Mouse (Mus musculus): ENCODE measurements at regions not wholly inside any gene's neighbourhood (a gene's known extent, or its start where the extent isn't known, plus 50 kb on each side); places are given as distances from the start of the nearest gene placed in this dataset.

GRCm38 (mm10) chr10:99959279-99959678 lies 56.2 kb upstream of the Kitl start:
- H3K27ac ChIP-seq (ENCODE audit: low read length), result no peak overlapping the region
- no peak overlapping the region for H3K9ac ChIP-seq (replicated peaks; ENCODE audit: low read depth, low read length)
- H3K36me3 ChIP-seq (ENCODE audit: control insufficient read depth, insufficient read depth), result no peaks in the 10 kb centered on the region
- no peaks in the 10 kb centered on the region for H3K27me3 ChIP-seq (replicated peaks; ENCODE audit: control insufficient read depth, insufficient read depth, low read length)
- no peak for ATAC-seq
- no peak overlapping the region for H3K4me3 ChIP-seq (replicated peaks; ENCODE audit: low read length)
- H3K9me3 ChIP-seq (ENCODE audit: control insufficient read depth, low read length), result no peaks in the 10 kb centered on the region
- 94% methylated on average over 3 of the region's 3 CpGs for WGBS
- no peaks in the 10 kb centered on the region for H3K4me1 ChIP-seq (replicated peaks; ENCODE audit: control insufficient read depth, insufficient read depth, low read length)
- no peak overlapping the region for H3K4me2 ChIP-seq (ENCODE audit: low read length)

GRCm38 (mm10) chr10:99952486-99952885 lies 62.9 kb upstream of the Kitl start:
- H3K27ac ChIP-seq (ENCODE audit: low read length), result no peak overlapping the region
- no peaks in the 10 kb centered on the region for H3K36me3 ChIP-seq (ENCODE audit: control insufficient read depth, insufficient read depth)
- 51% methylated on average over 7 of the region's 7 CpGs for WGBS
- H3K4me3 ChIP-seq (replicated peaks; ENCODE audit: low read length), result no peak overlapping the region
- 0 out of 2 replicates have a peak, but pooled peaks have one; percentile 37 for ATAC-seq
- H3K9me3 ChIP-seq (ENCODE audit: control insufficient read depth, low read length), result no peaks in the 10 kb centered on the region
- no peaks in the 10 kb centered on the region for H3K4me1 ChIP-seq (replicated peaks; ENCODE audit: control insufficient read depth, insufficient read depth, low read length)
- no peaks in the 10 kb centered on the region for H3K27me3 ChIP-seq (replicated peaks; ENCODE audit: control insufficient read depth, insufficient read depth, low read length)
- no peak overlapping the region for H3K9ac ChIP-seq (replicated peaks; ENCODE audit: low read depth, low read length)
- H3K4me2 ChIP-seq (ENCODE audit: low read length), result no peak overlapping the region

GRCm38 (mm10) chr10:99951718-99952117 lies 63.7 kb upstream of the Kitl start:
- no peak overlapping the region for H3K4me2 ChIP-seq (ENCODE audit: low read length)
- H3K9me3 ChIP-seq (ENCODE audit: control insufficient read depth, low read length), result no peaks in the 10 kb centered on the region
- no peaks in the 10 kb centered on the region for H3K27me3 ChIP-seq (replicated peaks; ENCODE audit: control insufficient read depth, insufficient read depth, low read length)
- H3K27ac ChIP-seq (ENCODE audit: low read length), result no peak overlapping the region
- no peak for ATAC-seq
- H3K4me3 ChIP-seq (replicated peaks; ENCODE audit: low read length), result no peak overlapping the region
- H3K9ac ChIP-seq (replicated peaks; ENCODE audit: low read depth, low read length), result no peak overlapping the region
- WGBS, result 80% methylated on average over 4 of the region's 4 CpGs
- no peaks in the 10 kb centered on the region for H3K4me1 ChIP-seq (replicated peaks; ENCODE audit: control insufficient read depth, insufficient read depth, low read length)
- H3K36me3 ChIP-seq (ENCODE audit: control insufficient read depth, insufficient read depth), result no peaks in the 10 kb centered on the region

GRCm38 (mm10) chr10:99951316-99951715 lies 64.1 kb upstream of the Kitl start:
- 88% methylated on average over 6 of the region's 6 CpGs for WGBS

GRCm38 (mm10) chr10:99948740-99949139 lies 66.7 kb upstream of the Kitl start:
- Histone ChIP-seq H3K9me3 (ENCODE audit: control insufficient read depth, low read length) (no peaks in the 10 kb centered on the region), H3K4me1 (replicated peaks; ENCODE audit: control insufficient read depth, insufficient read depth, low read length) (no peaks in the 10 kb centered on the region), H3K4me3 (replicated peaks; ENCODE audit: low read length) (no peak overlapping the region), H3K4me2 (ENCODE audit: low read length) (no peak overlapping the region), H3K9ac (replicated peaks; ENCODE audit: low read depth, low read length) (no peak overlapping the region), H3K36me3 (ENCODE audit: control insufficient read depth, insufficient read depth) (no peaks in the 10 kb centered on the region), H3K27ac (ENCODE audit: low read length) (no peak overlapping the region), H3K27me3 (replicated peaks; ENCODE audit: control insufficient read depth, insufficient read depth, low read length) (no peaks in the 10 kb centered on the region)
- WGBS, result 71% methylated on average over 3 of the region's 3 CpGs
- no peak for ATAC-seq

More at GRCm38 (mm10) chr10:99951316-99951715, 64.1 kb upstream of the Kitl start:
- H3K4me2 ChIP-seq (ENCODE audit: low read length), result no peak overlapping the region
- H3K4me1 ChIP-seq (replicated peaks; ENCODE audit: control insufficient read depth, insufficient read depth, low read length), result no peaks in the 10 kb centered on the region
- H3K9ac ChIP-seq (replicated peaks; ENCODE audit: low read depth, low read length), result no peak overlapping the region
- no peaks in the 10 kb centered on the region for H3K9me3 ChIP-seq (ENCODE audit: control insufficient read depth, low read length)
- H3K36me3 ChIP-seq (ENCODE audit: control insufficient read depth, insufficient read depth), result no peaks in the 10 kb centered on the region
- no peak overlapping the region for H3K27ac ChIP-seq (ENCODE audit: low read length)
- no peak overlapping the region for H3K4me3 ChIP-seq (replicated peaks; ENCODE audit: low read length)
- no peak for ATAC-seq
- no peaks in the 10 kb centered on the region for H3K27me3 ChIP-seq (replicated peaks; ENCODE audit: control insufficient read depth, insufficient read depth, low read length)

GRCm38 (mm10) chr10:99945418-99945817 lies 70.0 kb upstream of the Kitl start:
- no peak overlapping the region for H3K4me2 ChIP-seq (ENCODE audit: low read length)
- H3K36me3 ChIP-seq (ENCODE audit: control insufficient read depth, insufficient read depth), result no peaks in the 10 kb centered on the region
- H3K9me3 ChIP-seq (ENCODE audit: control insufficient read depth, low read length), result no peaks in the 10 kb centered on the region
- no peaks in the 10 kb centered on the region for H3K4me1 ChIP-seq (replicated peaks; ENCODE audit: control insufficient read depth, insufficient read depth, low read length)
- no peak overlapping the region for H3K4me3 ChIP-seq (replicated peaks; ENCODE audit: low read length)
- no peak overlapping the region for H3K9ac ChIP-seq (replicated peaks; ENCODE audit: low read depth, low read length)
- H3K27me3 ChIP-seq (replicated peaks; ENCODE audit: control insufficient read depth, insufficient read depth, low read length), result no peaks in the 10 kb centered on the region
- no peak overlapping the region for H3K27ac ChIP-seq (ENCODE audit: low read length)
- ATAC-seq, result no peak
- WGBS, result 91% methylated on average over 3 of the region's 3 CpGs

- Histone ChIP-seq H3K4me2 (ENCODE audit: low read length) (peak overlapping the region; percentile 9; the same call in 1 of the 2 replicates), H3K4me3 (replicated peaks; ENCODE audit: low read length) (no peak overlapping the region), H3K9me3 (ENCODE audit: control insufficient read depth, low read length) (no peaks in the 10 kb centered on the region), H3K27ac (ENCODE audit: low read length) (no peak overlapping the region), H3K36me3 (ENCODE audit: control insufficient read depth, insufficient read depth) (no peaks in the 10 kb centered on the region), H3K9ac (replicated peaks; ENCODE audit: low read depth, low read length) (no peak overlapping the region), H3K27me3 (replicated peaks; ENCODE audit: control insufficient read depth, insufficient read depth, low read length) (no peaks in the 10 kb centered on the region), H3K4me1 (replicated peaks; ENCODE audit: control insufficient read depth, insufficient read depth, low read length) (no peaks in the 10 kb centered on the region)
- 10% methylated on average over 11 of the region's 11 CpGs for WGBS
- peak; percentile 54; the same call in 1 of the 2 replicates for ATAC-seq
These were observed 73.8 kb upstream of the Kitl start for GRCm38 (mm10) chr10:99941665-99942064.

- no peak overlapping the region for H3K4me3 ChIP-seq (replicated peaks; ENCODE audit: low read length)
- ATAC-seq, result no peak
- 86% methylated on average over 6 of the region's 6 CpGs for WGBS
- H3K27ac ChIP-seq (ENCODE audit: low read length), result no peak overlapping the region
- H3K36me3 ChIP-seq (ENCODE audit: control insufficient read depth, insufficient read depth), result no peaks in the 10 kb centered on the region
- H3K9me3 ChIP-seq (ENCODE audit: control insufficient read depth, low read length), result no peaks in the 10 kb centered on the region
- H3K4me1 ChIP-seq (replicated peaks; ENCODE audit: control insufficient read depth, insufficient read depth, low read length), result no peaks in the 10 kb centered on the region
- no peak overlapping the region for H3K4me2 ChIP-seq (ENCODE audit: low read length)
- no peaks in the 10 kb centered on the region for H3K27me3 ChIP-seq (replicated peaks; ENCODE audit: control insufficient read depth, insufficient read depth, low read length)
- no peak overlapping the region for H3K9ac ChIP-seq (replicated peaks; ENCODE audit: low read depth, low read length)
These were observed 76.5 kb upstream of the Kitl start for GRCm38 (mm10) chr10:99938901-99939300.

GRCm38 (mm10) chr10:99937921-99938618 lies 77.4 kb upstream of the Kitl start:
- no peak overlapping the region for H3K9ac ChIP-seq (replicated peaks; ENCODE audit: low read depth, low read length)
- no peak overlapping the region for H3K4me2 ChIP-seq (ENCODE audit: low read length)
- no peaks in the 10 kb centered on the region for H3K36me3 ChIP-seq (ENCODE audit: control insufficient read depth, insufficient read depth)
- WGBS, result 94% methylated on average over 1 of the region's 1 CpGs
- no peak overlapping the region for H3K27ac ChIP-seq (ENCODE audit: low read length)
- no peak overlapping the region for H3K4me3 ChIP-seq (replicated peaks; ENCODE audit: low read length)
- no peaks in the 10 kb centered on the region for H3K9me3 ChIP-seq (ENCODE audit: control insufficient read depth, low read length)
- ATAC-seq, result no peak
- no peaks in the 10 kb centered on the region for H3K4me1 ChIP-seq (replicated peaks; ENCODE audit: control insufficient read depth, insufficient read depth, low read length)
- no peaks in the 10 kb centered on the region for H3K27me3 ChIP-seq (replicated peaks; ENCODE audit: control insufficient read depth, insufficient read depth, low read length)

- no peak for ATAC-seq
- Histone ChIP-seq H3K27me3 (replicated peaks; ENCODE audit: control insufficient read depth, insufficient read depth, low read length) (no peaks in the 10 kb centered on the region), H3K4me3 (replicated peaks; ENCODE audit: low read length) (no peak overlapping the region), H3K36me3 (ENCODE audit: control insufficient read depth, insufficient read depth) (no peaks in the 10 kb centered on the region), H3K9me3 (ENCODE audit: control insufficient read depth, low read length) (no peaks in the 10 kb centered on the region), H3K9ac (replicated peaks; ENCODE audit: low read depth, low read length) (no peak overlapping the region), H3K27ac (ENCODE audit: low read length) (no peak overlapping the region), H3K4me1 (replicated peaks; ENCODE audit: control insufficient read depth, insufficient read depth, low read length) (no peaks in the 10 kb centered on the region), H3K4me2 (ENCODE audit: low read length) (no peak overlapping the region)
- WGBS, result 91% methylated on average over 6 of the region's 6 CpGs
These were observed 86.2 kb upstream of the Kitl start for GRCm38 (mm10) chr10:99929191-99929590.
